Mouse (Mus musculus): ENCODE data around the gene Dapp1. TPM values are rescaled to one million over a fixed set of nuclear protein-coding genes. Genes with fewer than 3 reads are reported as not detected.
A peak's percentile ranks its signal among the peaks of the same experiment; 100 is the strongest.

Dapp1 gene
- total and polyA plus RNA-seq, 3 experiments = 53.5 to 63.6 (median 62.8) TPM

DNA sequence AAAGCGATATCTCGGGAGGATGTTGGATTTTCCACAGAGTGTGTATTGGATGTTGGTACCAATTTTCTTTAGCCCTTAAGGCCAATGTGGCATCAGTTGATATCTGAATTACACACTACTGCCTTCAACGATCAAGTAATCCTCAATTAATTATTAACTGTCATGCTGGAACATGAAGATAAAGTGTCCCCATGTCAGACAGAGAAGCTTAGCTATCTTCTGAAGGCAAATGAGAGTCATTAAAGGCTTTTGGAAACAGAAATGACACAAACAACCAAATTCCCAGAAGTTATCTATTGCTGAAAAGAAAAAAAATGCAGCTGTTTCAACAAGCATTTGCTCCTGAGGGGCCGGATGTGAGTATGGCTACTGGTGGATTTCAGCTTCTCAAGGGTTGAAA lies 40.7 kb upstream of the Dapp1 start:
- DNase-seq (ENCODE audit: extremely low read depth) = no peak
- Histone ChIP-seq H3K27ac (ENCODE audit: insufficient read depth, low read depth) (no peak overlapping the region), H3K36me3 (replicated peaks in 1 of 2; ENCODE audit: control insufficient read depth in 1 of 2, insufficient read depth in 1 of 2, low read length in 1 of 2) (no peaks in the 10 kb centered on the region), H3K4me2 (ENCODE audit: insufficient read depth, low read depth, poor library complexity, severe bottlenecking) (no peak overlapping the region), H3K79me2 (replicated peaks; ENCODE audit: control insufficient read depth, extremely low read depth, insufficient read depth, poor library complexity, severe bottlenecking) (no peaks in the 10 kb centered on the region), H3K9ac (ENCODE audit: insufficient read depth, low read depth) (no peak overlapping the region), H3K4me1 (ENCODE audit: control insufficient read depth in 1 of 2, insufficient read depth in 2 of 2) (peaks cover 10 to 13% of the 10 kb centered on the region in 2 experiments), H3K9me3 (replicated peaks; ENCODE audit: low read length) (peaks cover 19% of the 10 kb centered on the region), H3K4me3 (replicated peaks in 1 of 3; ENCODE audit: low read depth in 2 of 3, low read length in 2 of 3, poor library complexity in 1 of 3) (no peak overlapping the region), H3K27me3 (replicated peaks) (no peaks in the 10 kb centered on the region)
- in situ Hi-C loops (cut with MboI; ENCODE audit: low pct_ligation_motif_present, low pct_unique_long_range_greater_than_20kb, low sequenced_read_pairs) = no loop called here
- dilution Hi-C loops (cut with MboI; ENCODE audit: extremely low pct_ligation_motif_present, extremely low pct_unique_long_range_greater_than_20kb, low sequenced_read_pairs) = no loop called here
- TF ChIP-seq UBTF (IDR thresholded peaks at IDR 0.05; ENCODE audit: low read depth, low read length) = no peak
- TF ChIP-seq TBP (conservative IDR thresholded peaks at IDR 0.05; ENCODE audit: low read depth, low read length) = no peak
- no peak for TF ChIP-seq RCOR1 (conservative IDR thresholded peaks at IDR 0.05; ENCODE audit: low read depth, low read length)
- TF ChIP-seq USF2 (conservative IDR thresholded peaks at IDR 0.05; ENCODE audit: low read depth, low read length) = no peak
- TF ChIP-seq IRF4 (IDR thresholded peaks at IDR 0.05; ENCODE audit: low read depth, low read length) = no peak
- TF ChIP-seq GABPA (IDR thresholded peaks at IDR 0.05; ENCODE audit: insufficient replicate concordance, low read depth, low read length) = no peak
- no peak for TF ChIP-seq KAT2A (IDR thresholded peaks at IDR 0.05; ENCODE audit: insufficient replicate concordance, low read length)
- no peak for TF ChIP-seq BHLHE40 (IDR thresholded peaks at IDR 0.05; ENCODE audit: low read depth, low read length)
- no peak for TF ChIP-seq MAFK (IDR thresholded peaks at IDR 0.05; ENCODE audit: insufficient replicate concordance, low read length)
- TF ChIP-seq ZC3H11A (IDR thresholded peaks at IDR 0.05; ENCODE audit: low read depth, low read length) = no peak
- no peak for TF ChIP-seq TCF12 (IDR thresholded peaks at IDR 0.05; ENCODE audit: low read depth, low read length)
- no peak for TF ChIP-seq USF1 (IDR thresholded peaks at IDR 0.05; ENCODE audit: low read depth, low read length)
- no peak for TF ChIP-seq POLR2AphosphoS2 (IDR thresholded peaks at IDR 0.05; ENCODE audit: low read depth, low read length)
- TF ChIP-seq ZNF384 (IDR thresholded peaks at IDR 0.05; ENCODE audit: low read depth, low read length) = no peak
- no peak for TF ChIP-seq CHD2 (IDR thresholded peaks at IDR 0.05; ENCODE audit: low read length)

DNA sequence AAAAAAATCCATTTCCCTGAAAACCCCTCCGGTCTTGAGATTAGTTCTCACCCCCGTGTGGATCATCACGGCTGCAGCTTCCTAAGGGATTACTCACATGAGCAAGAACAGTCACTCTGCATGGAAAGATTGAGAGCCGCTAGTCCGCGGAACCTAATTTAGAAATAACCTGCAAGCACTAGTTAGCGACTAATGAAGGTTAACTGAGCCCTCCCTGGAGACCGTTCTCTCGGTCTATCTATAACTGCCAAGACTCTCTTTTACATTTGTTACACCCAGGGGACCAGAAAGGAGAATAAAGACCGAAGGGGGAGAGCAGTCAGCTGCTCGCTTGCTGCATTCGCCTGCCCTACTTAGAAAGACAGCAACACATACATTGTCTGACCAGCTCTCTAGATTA lies 35.5 kb upstream of the Dapp1 start:
- no peak overlapping the region for H3K4me3 ChIP-seq (replicated peaks in 1 of 3; ENCODE audit: low read depth in 2 of 3, low read length in 2 of 3, poor library complexity in 1 of 3)
- H3K9ac ChIP-seq (ENCODE audit: insufficient read depth, low read depth) = peak overlapping the region; percentile 1
- peaks cover 10 to 29% of the 10 kb centered on the region in 2 experiments for H3K4me1 ChIP-seq (ENCODE audit: control insufficient read depth in 1 of 2, insufficient read depth in 2 of 2)
- dilution Hi-C loops (cut with MboI; ENCODE audit: extremely low pct_ligation_motif_present, extremely low pct_unique_long_range_greater_than_20kb, low sequenced_read_pairs) (no loop called here), in situ Hi-C loops (cut with MboI; ENCODE audit: low pct_ligation_motif_present, low pct_unique_long_range_greater_than_20kb, low sequenced_read_pairs) (no loop called here)
- H3K27ac ChIP-seq (ENCODE audit: insufficient read depth, low read depth) = no peak overlapping the region
- peak overlapping the region; percentile 25 for H3K4me2 ChIP-seq (ENCODE audit: insufficient read depth, low read depth, poor library complexity, severe bottlenecking)
- no peaks in the 10 kb centered on the region for H3K79me2 ChIP-seq (replicated peaks; ENCODE audit: control insufficient read depth, extremely low read depth, insufficient read depth, poor library complexity, severe bottlenecking)
- H3K27me3 ChIP-seq (replicated peaks) = peaks cover 2% of the 10 kb centered on the region
- DNase-seq (ENCODE audit: extremely low read depth) = peak; percentile 97
- no peaks in the 10 kb centered on the region for H3K36me3 ChIP-seq (replicated peaks in 1 of 2; ENCODE audit: control insufficient read depth in 1 of 2, insufficient read depth in 1 of 2, low read length in 1 of 2)
- H3K9me3 ChIP-seq (replicated peaks; ENCODE audit: low read length) = peaks cover 32% of the 10 kb centered on the region
- TF ChIP-seq JUN (IDR thresholded peaks at IDR 0.05; ENCODE audit: insufficient read depth, low read depth, low read length) (peak; percentile 77), CHD2 (IDR thresholded peaks at IDR 0.05; ENCODE audit: low read length) (peak; percentile 77), POLR2A (IDR thresholded peaks at IDR 0.05; ENCODE audit: low read depth, low read length) (no peak), E2F4 (IDR thresholded peaks at IDR 0.05; ENCODE audit: insufficient replicate concordance, low read depth, low read length) (no peak), NELFE (IDR thresholded peaks at IDR 0.05; ENCODE audit: low read depth, low read length) (no peak), UBTF (IDR thresholded peaks at IDR 0.05; ENCODE audit: low read depth, low read length) (no peak), PAX5 (IDR thresholded peaks at IDR 0.05; ENCODE audit: low read length) (no peak), POLR2AphosphoS2 (IDR thresholded peaks at IDR 0.05; ENCODE audit: low read depth, low read length) (no peak), RAD21 (IDR thresholded peaks at IDR 0.05; ENCODE audit: low read depth, low read length) (peak; percentile 24), CHD1 (IDR thresholded peaks at IDR 0.05; ENCODE audit: low read depth, low read length) (peak; percentile 86), BHLHE40 (IDR thresholded peaks at IDR 0.05; ENCODE audit: low read depth, low read length) (peak; percentile 98), IRF4 (IDR thresholded peaks at IDR 0.05; ENCODE audit: low read depth, low read length) (peak; percentile 95), MEF2A (IDR thresholded peaks at IDR 0.05; ENCODE audit: borderline replicate concordance, low read depth, low read length) (peak; percentile 99), SIN3A (IDR thresholded peaks at IDR 0.05; ENCODE audit: low read length) (peak; percentile 89), MXI1 (IDR thresholded peaks at IDR 0.05; ENCODE audit: low read depth, low read length) (peak; percentile 73; the same call in 1 of the 2 replicates), NRF1 (IDR thresholded peaks at IDR 0.05; ENCODE audit: low read depth, low read length) (0 out of 2 replicates have a peak, but pooled peaks have one; percentile 23), USF2 (conservative IDR thresholded peaks at IDR 0.05; ENCODE audit: low read depth, low read length) (no peak), RCOR1 (conservative IDR thresholded peaks at IDR 0.05; ENCODE audit: low read depth, low read length) (no peak; the same call in 1 of the 2 replicates), MAZ (IDR thresholded peaks at IDR 0.05; ENCODE audit: low read depth, low read length) (peak; percentile 95), ELF1 (IDR thresholded peaks at IDR 0.05; ENCODE audit: low read depth, low read length) (0 out of 2 replicates have a peak, but pooled peaks have one; percentile 34), TBP (conservative IDR thresholded peaks at IDR 0.05; ENCODE audit: low read depth, low read length) (peak; percentile 44; the same call in 1 of the 2 replicates), ZMIZ1 (IDR thresholded peaks at IDR 0.05; ENCODE audit: low read depth, low read length) (peak; percentile 57; the same call in 1 of the 2 replicates), ZKSCAN1 (IDR thresholded peaks at IDR 0.05; ENCODE audit: borderline replicate concordance, low read depth, low read length) (no peak), SMC3 (IDR thresholded peaks at IDR 0.05; ENCODE audit: low read depth, low read length) (peak; percentile 47)

All from CH12.LX (cell line).